Mouse (Mus musculus) MEL (cell line): ENCODE data around the gene Gstk1. TPM values are rescaled to one million over a fixed set of nuclear protein-coding genes. Genes with fewer than 3 reads are reported as not detected.

Experiments
- DNase-seq: peaks from one replicate; pipeline ENCODE4 v3.0.0; 2011; ENCODE audit warnings: low read depth, low spot score
- H3K27ac ChIP-seq: 2 replicates; pipeline ENCODE4 v1.5.1; 2012; ENCODE audit warnings: low read depth, mild to moderate bottlenecking, control low read depth, low read length, moderate library complexity; ENCODE audit not compliant: control insufficient read depth
- H3K27me3 ChIP-seq, 2 experiments: fragments of 150-350 bp in 1 of 2; sonication (generic) in 1 of 2; 2 replicates each; pipeline ENCODE4 v1.6.1; 2012; ENCODE audit warnings: low read length in 2 of 2, mild to moderate bottlenecking in 2 of 2, improper control_type of control experiment in 1 of 2, moderate library complexity in 1 of 2; ENCODE audit not compliant: insufficient read depth in 2 of 2, control insufficient read depth in 1 of 2
- H3K36me3 ChIP-seq, 2 experiments: 2 replicates each; pipeline ENCODE4 v1.6.1; 2012 to 2014; ENCODE audit warnings: low read length in 2 of 2, improper control_type of control experiment in 1 of 2, inconsistent platforms in 1 of 2, mild to moderate bottlenecking in 1 of 2; ENCODE audit not compliant: insufficient read depth in 2 of 2, control insufficient read depth in 1 of 2
- H3K4me1 ChIP-seq, 2 experiments: fragments of 150-350 bp in 1 of 2; sonication (generic) in 1 of 2; 2 replicates each; pipeline ENCODE4 v1.6.1; 2012; ENCODE audit warnings: low read length in 2 of 2, improper control_type of control experiment in 1 of 2, mild to moderate bottlenecking in 1 of 2; ENCODE audit not compliant: insufficient read depth in 2 of 2, control insufficient read depth in 1 of 2
- H3K4me3 ChIP-seq, 2 experiments: fragments of 150-350 bp in 1 of 2; sonication (generic) in 1 of 2; 2 replicates each; pipeline ENCODE4 v1.5.1; 2012; ENCODE audit warnings: low read depth in 2 of 2, low read length in 2 of 2, mild to moderate bottlenecking in 2 of 2, moderate library complexity in 2 of 2, control low read depth in 1 of 2, improper control_type of control experiment in 1 of 2; ENCODE audit not compliant: control insufficient read depth in 1 of 2, insufficient read depth in 1 of 2
- H3K79me2 ChIP-seq: 2 replicates; pipeline ENCODE4 v1.6.1; 2012; ENCODE audit warnings: mild to moderate bottlenecking, low read length, moderate library complexity; ENCODE audit not compliant: control insufficient read depth, poor library complexity, insufficient read depth
- H3K9ac ChIP-seq: 2 replicates; pipeline ENCODE4 v1.6.1; 2012; ENCODE audit warnings: low read depth, mild to moderate bottlenecking, control low read depth, low read length, moderate library complexity; ENCODE audit not compliant: control insufficient read depth, poor library complexity, severe bottlenecking
- H3K9me3 ChIP-seq: fragments of 150-350 bp; sonication (generic); replicated peaks from 2 replicates; pipeline ENCODE4 v1.6.1; 2012; ENCODE audit warnings: mild to moderate bottlenecking, low read length, improper control_type of control experiment, moderate library complexity; ENCODE audit not compliant: insufficient read depth
- CTCF ChIP-seq, 3 experiments: IDR thresholded peaks in 2 of 3; conservative IDR thresholded peaks in 1 of 3; 2 replicates each; pipeline ENCODE4 v1.5.1; 2011 to 2012; ENCODE audit warnings: low read length in 3 of 3, low read depth in 2 of 3, mild to moderate bottlenecking in 2 of 3, improper control_type of control experiment in 1 of 3, inconsistent platforms in 1 of 3, mixed read lengths in 1 of 3, moderate library complexity in 1 of 3; ENCODE audit not compliant: control insufficient read depth in 1 of 3, insufficient read depth in 1 of 3, poor library complexity in 1 of 3, severe bottlenecking in 1 of 3
- ELF1 ChIP-seq: IDR thresholded peaks from 2 replicates; pipeline ENCODE4 v1.6.1; 2014; ENCODE audit warnings: low read depth, mild to moderate bottlenecking, inconsistent platforms, low read length, improper control_type of control experiment, moderate library complexity
- EP300 ChIP-seq, 2 experiments: IDR thresholded peaks; 2 replicates each; pipeline ENCODE4 v1.6.1; 2011; ENCODE audit warnings: improper control_type of control experiment in 2 of 2, low read length in 2 of 2, low read depth in 1 of 2, mild to moderate bottlenecking in 1 of 2
- GATA1 ChIP-seq: IDR thresholded peaks from 2 replicates; pipeline ENCODE4 v1.6.1; 2011; ENCODE audit warnings: low read depth, low read length, improper control_type of control experiment
- KAT2A ChIP-seq: conservative IDR thresholded peaks from 2 replicates; pipeline ENCODE4 v1.6.1; 2012; ENCODE audit warnings: low read depth, low read length, improper control_type of control experiment, inconsistent platforms
- MAX ChIP-seq: IDR thresholded peaks from 2 replicates; pipeline ENCODE4 v1.6.1; 2011; ENCODE audit warnings: low read length, improper control_type of control experiment
- MAZ ChIP-seq: IDR thresholded peaks from 2 replicates; pipeline ENCODE4 v1.6.1; 2012; ENCODE audit warnings: low read depth, mild to moderate bottlenecking, inconsistent platforms, low read length, improper control_type of control experiment
- MXI1 ChIP-seq: IDR thresholded peaks from 2 replicates; pipeline ENCODE4 v1.6.1; 2011; ENCODE audit warnings: mild to moderate bottlenecking, low read depth, low read length, improper control_type of control experiment
- POLR2A ChIP-seq, 2 experiments: IDR thresholded peaks; 2 replicates each; pipeline ENCODE4 v1.6.1; 2011 to 2012; ENCODE audit warnings: low read length in 2 of 2, mild to moderate bottlenecking in 2 of 2, control low read depth in 1 of 2, improper control_type of control experiment in 1 of 2, low read depth in 1 of 2, moderate library complexity in 1 of 2; ENCODE audit not compliant: control insufficient read depth in 1 of 2, insufficient read depth in 1 of 2, poor library complexity in 1 of 2
- POLR2AphosphoS2 ChIP-seq: IDR thresholded peaks from 2 replicates; pipeline ENCODE4 v1.6.1; 2011; ENCODE audit warnings: low read length, improper control_type of control experiment
- POLR2AphosphoS5 ChIP-seq: IDR thresholded peaks from 2 replicates; pipeline ENCODE4 v1.6.1; 2012; ENCODE audit warnings: low read depth, borderline replicate concordance, mild to moderate bottlenecking, inconsistent platforms, low read length, moderate library complexity, mixed read lengths
- TCF12 ChIP-seq: IDR thresholded peaks from 2 replicates; pipeline ENCODE4 v1.6.1; 2014; ENCODE audit warnings: low read depth, mild to moderate bottlenecking, inconsistent platforms, low read length, improper control_type of control experiment, moderate library complexity
- UBTF ChIP-seq: IDR thresholded peaks from 2 replicates; pipeline ENCODE4 v1.6.1; 2012; ENCODE audit warnings: low read depth, mild to moderate bottlenecking, inconsistent platforms, low read length, improper control_type of control experiment, moderate library complexity, borderline replicate concordance; ENCODE audit not compliant: insufficient read depth
- USF2 ChIP-seq, 2 experiments: IDR thresholded peaks; 2 replicates each; pipeline ENCODE4 v1.6.1; 2011 to 2012; ENCODE audit warnings: improper control_type of control experiment in 2 of 2, low read length in 2 of 2, borderline replicate concordance in 1 of 2, inconsistent platforms in 1 of 2, low read depth in 1 of 2, mild to moderate bottlenecking in 1 of 2; ENCODE audit not compliant: insufficient read depth in 1 of 2
- ZC3H11A ChIP-seq: IDR thresholded peaks from 2 replicates; pipeline ENCODE4 v1.6.1; 2012; ENCODE audit warnings: low read depth, mild to moderate bottlenecking, inconsistent platforms, low read length, improper control_type of control experiment
- ZKSCAN1 ChIP-seq: IDR thresholded peaks from 2 replicates; pipeline ENCODE4 v1.6.1; 2012; ENCODE audit warnings: low read depth, mild to moderate bottlenecking, inconsistent platforms, low read length, improper control_type of control experiment, moderate library complexity
- ZMIZ1 ChIP-seq: IDR thresholded peaks from 2 replicates; pipeline ENCODE4 v1.6.1; 2012; ENCODE audit warnings: low read depth, mild to moderate bottlenecking, inconsistent platforms, low read length, improper control_type of control experiment, moderate library complexity
- polyA plus RNA-seq, 2 experiments: library from polyadenylated mRNA; stranded (reverse) in 1 of 2; unstranded in 1 of 2; fragments of >175 nt in 1 of 2; fragments of >200 nt in 1 of 2; gene quantifications; 2 replicates each; pipeline versions ENCODE4 v1.2.1 to v1.2.4; 2012; ENCODE audit warnings: low replicate concordance in 2 of 2, low read depth in 1 of 2; ENCODE audit not compliant: insufficient read length in 2 of 2, insufficient read depth in 1 of 2, missing spikeins in 1 of 2
- total RNA-seq: library from RNA; depleted of rRNA; stranded (reverse); fragments of 300-350 nt; gene quantifications from 2 replicates; pipeline ENCODE4 v1.2.3, GENCODE M21; 2012

Gene Gstk1
- total and polyA plus RNA-seq, 3 experiments, result 1.2 to 1.4 TPM; not detected in 1

DNA sequence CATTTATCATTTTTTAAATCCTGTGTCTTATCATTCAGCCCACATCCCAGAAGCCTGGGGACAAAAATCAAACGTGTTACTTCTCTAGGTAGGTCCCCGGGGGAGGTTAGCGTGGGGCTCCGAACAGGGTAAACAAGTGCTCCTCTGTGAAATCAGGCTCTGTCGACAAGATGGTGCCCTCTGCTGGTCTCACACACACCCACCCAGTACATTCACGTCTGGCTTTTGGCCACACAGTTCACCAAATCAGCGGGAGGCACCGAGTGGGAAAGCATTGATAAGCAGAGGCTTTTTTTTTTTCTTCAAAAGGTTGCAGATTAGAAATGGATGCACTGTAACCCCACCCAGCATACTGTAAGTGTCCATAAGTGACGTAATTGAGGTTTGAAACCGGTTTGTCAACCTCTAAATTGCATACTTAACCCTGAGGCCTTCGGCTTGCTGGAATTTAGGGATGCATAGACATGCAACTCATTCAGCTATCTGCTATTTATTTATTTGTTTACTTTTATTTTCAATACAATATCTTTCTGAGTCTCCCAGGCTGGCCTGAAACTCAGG lies 11.6 kb downstream of the Gstk1 start (continued):
- TF ChIP-seq ZC3H11A, result peak; percentile 24; the same call in 1 of the 2 replicates
- TF ChIP-seq KAT2A, result no peak
- TF ChIP-seq TCF12, result peak; percentile 86
- TF ChIP-seq ZKSCAN1, result no peak
- TF ChIP-seq GATA1, result peak; percentile 90
- TF ChIP-seq EP300 (IDR thresholded peaks at IDR 0.05; ENCODE audit: low read depth in 1 of 2, low read length in 2 of 2), result peak; percentile 81 to 85
- no peak for TF ChIP-seq MAZ
- TF ChIP-seq POLR2AphosphoS5, result no peak
- no peak; the same call in 1 of the 2 replicates for TF ChIP-seq MXI1
- no peak for TF ChIP-seq USF2 (IDR thresholded peaks at IDR 0.05; ENCODE audit: borderline replicate concordance in 1 of 2, insufficient read depth in 1 of 2, low read depth in 1 of 2, low read length in 2 of 2)
- TF ChIP-seq POLR2A (IDR thresholded peaks at IDR 0.05; ENCODE audit: control insufficient read depth in 1 of 2, insufficient read depth in 1 of 2, low read depth in 1 of 2, low read length in 2 of 2, poor library complexity in 1 of 2), result no peak
- no peak for TF ChIP-seq ZMIZ1
- no peak for TF ChIP-seq POLR2AphosphoS2
- TF ChIP-seq, all 39 proteins: peak for 11

DNA sequence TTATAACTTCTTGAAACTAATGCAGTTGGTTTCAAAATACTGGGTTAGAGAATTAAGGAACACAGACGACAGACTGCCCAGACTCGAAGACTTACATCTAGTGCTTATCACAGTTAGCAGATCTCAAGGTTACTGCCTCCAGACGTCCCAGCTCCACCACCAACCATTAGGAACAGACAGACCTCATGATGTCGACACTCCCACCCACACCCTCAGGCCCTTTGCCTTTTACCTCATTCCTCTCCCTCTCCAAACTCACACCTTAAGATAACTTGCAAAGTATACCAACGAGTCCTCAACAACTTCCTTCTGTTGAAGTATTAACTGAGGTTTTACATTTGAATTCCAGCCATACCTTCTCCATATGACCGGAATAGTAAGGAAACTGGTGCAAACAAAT lies 14.7 kb downstream of the Gstk1 start:
- H3K9me3 ChIP-seq, result no peaks in the 10 kb centered on the region
- DNase-seq, result peak; percentile 44
- no peak overlapping the region for H3K27ac ChIP-seq
- peak; percentile 70 for TF ChIP-seq GATA1
- no peak for TF ChIP-seq POLR2AphosphoS5
- no peak for TF ChIP-seq UBTF
- no peak for TF ChIP-seq MAX
- no peak for TF ChIP-seq ELF1
- TF ChIP-seq CTCF (IDR thresholded peaks at IDR 0.05 in 2 of 3, conservative IDR thresholded peaks at IDR 0.05 in 1 of 3; ENCODE audit: control insufficient read depth in 1 of 3, insufficient read depth in 1 of 3, low read depth in 2 of 3, low read length in 3 of 3, poor library complexity in 1 of 3, severe bottlenecking in 1 of 3), result no peak
- TF ChIP-seq MAZ, result no peak
- H3K9ac ChIP-seq, result no peak overlapping the region
- H3K36me3 ChIP-seq, result peaks cover 0 to 16% of the 10 kb centered on the region in 2 experiments; a peak in 2 of 4 replicates
- peaks cover 5% of the 10 kb centered on the region for H3K79me2 ChIP-seq
- H3K27me3 ChIP-seq, result peaks cover 0 to under 1% of the 10 kb centered on the region in 2 experiments; a peak in 1 of 4 replicates
- H3K4me1 ChIP-seq, result peaks cover 3 to 14% of the 10 kb centered on the region in 2 experiments; a peak in 3 of 4 replicates
- no peak overlapping the region for H3K4me3 ChIP-seq
